Mouse (Mus musculus) stomach, embryonic 14.5 days (tissue): ENCODE results near the gene Slc41a1. TPM values are rescaled to one million over a fixed set of nuclear protein-coding genes. Genes with fewer than 3 reads are reported as not detected.
A peak's percentile ranks its signal among the peaks of the same experiment; 100 is the strongest.

Source experiments
- ATAC-seq: fragments of 200-750 bp; cut with Nextera tagmentation; 2 replicates; pipeline ENCODE4 v1.8.0; 2017; ENCODE audit warnings: low read depth, moderate TSS enrichment; ENCODE audit not compliant: insufficient number of reproducible peaks, insufficient read depth, low FRiP score
- H3K27ac ChIP-seq: fragments of 300-500 bp; sonication (generic); 2 replicates; pipeline ENCODE4 v1.5.1; 2014; ENCODE audit warnings: mild to moderate bottlenecking, low read length, moderate library complexity, mixed read lengths
- H3K27me3 ChIP-seq: fragments of 300-500 bp; sonication (generic); 2 replicates; pipeline ENCODE4 v1.6.1; 2014; ENCODE audit warnings: low read length, control low read depth, mixed read lengths; ENCODE audit not compliant: control insufficient read depth, insufficient read depth
- H3K36me3 ChIP-seq: fragments of 300-500 bp; sonication (generic); 2 replicates; pipeline ENCODE4 v1.6.1; 2014; ENCODE audit warnings: mild to moderate bottlenecking, control low read depth, low read length, moderate library complexity, mixed read lengths; ENCODE audit not compliant: control insufficient read depth, insufficient read depth
- H3K4me1 ChIP-seq: fragments of 300-500 bp; sonication (generic); 2 replicates; pipeline ENCODE4 v1.6.1; 2014; ENCODE audit warnings: low read length, control low read depth, mixed read lengths; ENCODE audit not compliant: control insufficient read depth, insufficient read depth
- H3K4me2 ChIP-seq: fragments of 300-500 bp; sonication (generic); replicated peaks from 2 replicates; pipeline ENCODE4 v1.6.1; 2014; ENCODE audit warnings: low read depth, low read length, control low read depth
- H3K4me3 ChIP-seq: fragments of 300-500 bp; sonication (generic); 2 replicates; pipeline ENCODE4 v1.5.1; 2014; ENCODE audit warnings: low read depth, low read length, control low read depth
- H3K9ac ChIP-seq: fragments of 300-500 bp; sonication (generic); replicated peaks from 2 replicates; pipeline ENCODE4 v1.6.1; 2014; ENCODE audit warnings: low read depth, mild to moderate bottlenecking, control low read depth, low read length, moderate library complexity, mixed read lengths
- H3K9me3 ChIP-seq: fragments of 300-500 bp; sonication (generic); 2 replicates; pipeline ENCODE4 v1.6.1; 2016; ENCODE audit warnings: low read depth, low read length, control low read depth; ENCODE audit not compliant: control insufficient read depth
- WGBS: fragments of 180-500 bp; shearing (Covaris S2); extraction: QIAGEN DNeasy Blood & Tissue Kit; methylation state at CpG from one replicate; pipeline ENCODE4 v1.1.7; 2014; 5-methylcytosine and 5-hydroxymethylcytosine counted together
- polyA plus RNA-seq: library from polyadenylated mRNA; unstranded; fragments of >200 nt; fragmentation: Nextera tagmentation; extraction: Ambion mirVana; gene quantifications from 2 replicates; pipeline ENCODE4 v1.2.1, GENCODE M21; 2014

Gene Slc41a1
- 9.0 and 10.0 TPM in 2 replicates for polyA plus RNA-seq

GRCm38 (mm10) chr1:131827207-131827786 lies at the start of gene Slc41a1:
Gene Slc41a1 (plus strand): TSS chr1:131827493.
- peak within 1 kb of the TSS; percentile 82 for H3K4me3 ChIP-seq
- ATAC-seq, result peak; percentile 43
- H3K4me2 ChIP-seq, result peak within 1 kb of the TSS; percentile 86
- peaks cover 10% of the 10 kb centered on the region for H3K4me1 ChIP-seq
- no peaks in the 10 kb centered on the region for H3K27me3 ChIP-seq
- no peaks in the 10 kb centered on the region for H3K9me3 ChIP-seq
- H3K27ac ChIP-seq, result peak within 1 kb of the TSS; percentile 63; the same call in 1 of the 2 replicates
- WGBS, result 3% methylated on average over 25 of the region's 25 CpGs
- peaks cover 9% of the 10 kb centered on the region for H3K36me3 ChIP-seq
- peak within 1 kb of the TSS; percentile 61 for H3K9ac ChIP-seq

- H3K4me1 ChIP-seq, result no peaks in the 10 kb centered on the region
- H3K36me3 ChIP-seq, result no peaks in the 10 kb centered on the region
- WGBS, result 19% methylated on average over 3 of the region's 3 CpGs
- H3K9me3 ChIP-seq, result no peaks in the 10 kb centered on the region
- no peak overlapping the region for H3K9ac ChIP-seq
- no peak for ATAC-seq
- no peak overlapping the region for H3K4me3 ChIP-seq
- no peaks in the 10 kb centered on the region for H3K27me3 ChIP-seq
- no peak overlapping the region for H3K4me2 ChIP-seq
- no peak overlapping the region for H3K27ac ChIP-seq
Measured at GRCm38 (mm10) chr1:131794591-131794990, 32.7 kb upstream of the Slc41a1 start.

GRCm38 (mm10) chr1:131795171-131795570 lies 32.1 kb upstream of the Slc41a1 start:
- Histone ChIP-seq H3K4me3 (no peak overlapping the region), H3K9ac (no peak overlapping the region), H3K4me2 (no peak overlapping the region), H3K36me3 (no peaks in the 10 kb centered on the region), H3K9me3 (no peaks in the 10 kb centered on the region), H3K27ac (no peak overlapping the region), H3K27me3 (no peaks in the 10 kb centered on the region), H3K4me1 (no peaks in the 10 kb centered on the region)
- ATAC-seq, result no peak
- WGBS, result 61% methylated on average over 3 of the region's 3 CpGs

- Histone ChIP-seq H3K9ac (no peak within 1 kb of the TSS), H3K4me2 (peak within 1 kb of the TSS; percentile 37), H3K36me3 (no peaks in the 10 kb centered on the region), H3K4me1 (no peaks in the 10 kb centered on the region), H3K27ac (no peak within 1 kb of the TSS), H3K9me3 (no peaks in the 10 kb centered on the region), H3K4me3 (0 out of 2 replicates have a peak within 1 kb of the TSS, but pooled peaks have one; percentile 17), H3K27me3 (no peaks in the 10 kb centered on the region)
- ATAC-seq, result peak; percentile 63; the same call in 1 of the 2 replicates
- 10% methylated on average over 26 of the region's 26 CpGs for WGBS
Measured at GRCm38 (mm10) chr1:131797202-131797909, 29.9 kb upstream of the Slc41a1 start, which contains the start of gene Pm20d1. Gene Pm20d1 (plus strand): TSS chr1:131797381.

- Histone ChIP-seq H3K36me3 (no peaks in the 10 kb centered on the region), H3K9me3 (no peaks in the 10 kb centered on the region), H3K9ac (no peak overlapping the region), H3K27ac (no peak overlapping the region), H3K27me3 (no peaks in the 10 kb centered on the region), H3K4me3 (no peak overlapping the region), H3K4me1 (no peaks in the 10 kb centered on the region), H3K4me2 (no peak overlapping the region)
- 46% methylated on average over 1 of the region's 1 CpGs for WGBS
- no peak for ATAC-seq
Measured at GRCm38 (mm10) chr1:131800001-131800400, 27.3 kb upstream of the Slc41a1 start.

GRCm38 (mm10) chr1:131801071-131801470 lies 26.2 kb upstream of the Slc41a1 start:
- Histone ChIP-seq H3K4me3 (no peak overlapping the region), H3K4me1 (no peaks in the 10 kb centered on the region), H3K4me2 (no peak overlapping the region), H3K9ac (no peak overlapping the region), H3K27me3 (no peaks in the 10 kb centered on the region), H3K36me3 (no peaks in the 10 kb centered on the region), H3K27ac (no peak overlapping the region), H3K9me3 (no peaks in the 10 kb centered on the region)
- ATAC-seq, result no peak
- WGBS, result 94% methylated on average over 8 of the region's 8 CpGs

- 81% methylated on average over 5 of the region's 5 CpGs for WGBS
- Histone ChIP-seq H3K9ac (no peak overlapping the region), H3K27ac (no peak overlapping the region), H3K4me1 (no peaks in the 10 kb centered on the region), H3K4me3 (no peak overlapping the region), H3K27me3 (no peaks in the 10 kb centered on the region), H3K9me3 (no peaks in the 10 kb centered on the region), H3K4me2 (no peak overlapping the region), H3K36me3 (no peaks in the 10 kb centered on the region)
- no peak for ATAC-seq
Measured at GRCm38 (mm10) chr1:131802652-131803051, 24.6 kb upstream of the Slc41a1 start.

- H3K36me3 ChIP-seq, result no peaks in the 10 kb centered on the region
- no peak overlapping the region for H3K9ac ChIP-seq
- no peak overlapping the region for H3K27ac ChIP-seq
- no peaks in the 10 kb centered on the region for H3K9me3 ChIP-seq
- H3K4me1 ChIP-seq, result no peaks in the 10 kb centered on the region
- H3K27me3 ChIP-seq, result no peaks in the 10 kb centered on the region
- no peak overlapping the region for H3K4me2 ChIP-seq
- no peak for ATAC-seq
- whole genome bisulfite sequencing, result 94% methylated on average over 3 of the region's 3 CpGs
- H3K4me3 ChIP-seq, result no peak overlapping the region
Measured at GRCm38 (mm10) chr1:131804166-131804565, 23.1 kb upstream of the Slc41a1 start.
